ENCODE assay signal across 20 mouse cellular contexts in genomic region chrX:85199398-85199797, GRCm38 (mm10). TPM values are rescaled to one million over a fixed set of nuclear protein-coding genes. Genes with fewer than 3 reads are reported as not detected.
A peak's percentile ranks its signal among the peaks of the same experiment; 100 is the strongest.
DNase-seq lines count a peak whose midpoint lies in the region; ATAC-seq and TF ChIP-seq lines count a peak whose summit lies in the region.
"Had no signal": no experiment of that assay in that cellular context is flagged by ENCODE, and none has a peak within 500 bp of the region (broad histone marks: within the 10 kb centered on the region; RNA-seq: fewer than 3 reads in every experiment).

No protein-coding gene starts in this region.

- 67% methylated on average over 3 of the region's 3 CpGs for WGBS in hindbrain, embryonic 13.5 days
- 93% methylated on average over 3 of the region's 3 CpGs for WGBS in hindbrain, embryonic 11.5 days
- 58% methylated on average over 3 of the region's 3 CpGs for WGBS in limb, embryonic 14.5 days
- WGBS in limb, embryonic 10.5 days, result 93% methylated on average over 3 of the region's 3 CpGs

- no peaks in the 10 kb centered on the region for H3K4me1 ChIP-seq in hindbrain, embryonic 13.5 days (replicated peaks)
- no peaks in the 10 kb centered on the region for H3K4me1 ChIP-seq in hindbrain, embryonic 11.5 days (replicated peaks; ENCODE audit: control insufficient read depth, insufficient read depth, low read length)
- H3K4me1 ChIP-seq in limb, embryonic 14.5 days (ENCODE audit: control insufficient read depth, insufficient read depth, low read length), result no peaks in the 10 kb centered on the region
- peaks cover 9% of the 10 kb centered on the region for H3K4me1 ChIP-seq in limb, embryonic 10.5 days
- H3K4me1 ChIP-seq: heart, embryonic 10.5 days had no signal

- H3K4me3 ChIP-seq in hindbrain, embryonic 13.5 days, result no peak overlapping the region
- H3K4me3 ChIP-seq in hindbrain, embryonic 11.5 days (ENCODE audit: low read depth, low read length), result no peak overlapping the region
- H3K4me3 ChIP-seq in limb, embryonic 14.5 days (replicated peaks; ENCODE audit: low read length), result no peak overlapping the region
- no peak overlapping the region for H3K4me3 ChIP-seq in limb, embryonic 10.5 days
- H3K4me3 ChIP-seq in gastrocnemius, adult 2 months, result no peak overlapping the region
- H3K4me3 ChIP-seq: heart, embryonic 10.5 days had no signal

- no peaks in the 10 kb centered on the region for H3K9me3 ChIP-seq in hindbrain, embryonic 13.5 days
- no peaks in the 10 kb centered on the region for H3K9me3 ChIP-seq in hindbrain, embryonic 11.5 days (ENCODE audit: control insufficient read depth, low read length)
- H3K9me3 ChIP-seq in limb, embryonic 14.5 days (ENCODE audit: control insufficient read depth, low read length), result no peaks in the 10 kb centered on the region
- no peaks in the 10 kb centered on the region for H3K9me3 ChIP-seq in limb, embryonic 10.5 days (replicated peaks)
- H3K9me3 ChIP-seq: heart, embryonic 10.5 days had no signal

- no peaks in the 10 kb centered on the region for H3K36me3 ChIP-seq in hindbrain, embryonic 13.5 days
- no peaks in the 10 kb centered on the region for H3K36me3 ChIP-seq in hindbrain, embryonic 11.5 days (ENCODE audit: control insufficient read depth, insufficient read depth, low read length)
- no peaks in the 10 kb centered on the region for H3K36me3 ChIP-seq in limb, embryonic 14.5 days (ENCODE audit: control insufficient read depth, insufficient read depth, low read length)
- no peaks in the 10 kb centered on the region for H3K36me3 ChIP-seq in limb, embryonic 10.5 days
- H3K36me3 ChIP-seq: heart, embryonic 10.5 days had no signal

- H3K9ac ChIP-seq in hindbrain, embryonic 13.5 days, result no peak overlapping the region
- H3K9ac ChIP-seq in hindbrain, embryonic 11.5 days (ENCODE audit: low read depth, low read length), result no peak overlapping the region
- no peak overlapping the region for H3K9ac ChIP-seq in limb, embryonic 14.5 days (ENCODE audit: low read depth, low read length, severe bottlenecking)

- TF ChIP-seq POLR2A in limb, embryonic 14.5 days (IDR thresholded peaks at IDR 0.05; ENCODE audit: borderline replicate concordance, extremely low read depth, insufficient read depth, insufficient read length), result no peak

- no peaks in the 10 kb centered on the region for H3K27me3 ChIP-seq in hindbrain, embryonic 13.5 days
- no peaks in the 10 kb centered on the region for H3K27me3 ChIP-seq in hindbrain, embryonic 11.5 days (ENCODE audit: control insufficient read depth, insufficient read depth, low read length)
- no peaks in the 10 kb centered on the region for H3K27me3 ChIP-seq in limb, embryonic 14.5 days (ENCODE audit: control insufficient read depth, insufficient read depth, low read length)
- H3K27me3 ChIP-seq in limb, embryonic 10.5 days (ENCODE audit: low read depth, poor library complexity, severe bottlenecking), result no peaks in the 10 kb centered on the region

- H3K27ac ChIP-seq in hindbrain, embryonic 13.5 days, result no peak overlapping the region
- H3K27ac ChIP-seq in hindbrain, embryonic 11.5 days (ENCODE audit: low read depth, low read length), result no peak overlapping the region
- H3K27ac ChIP-seq in limb, embryonic 14.5 days (replicated peaks; ENCODE audit: low read depth, low read length), result no peak overlapping the region
- H3K27ac ChIP-seq in limb, embryonic 10.5 days, result no peak overlapping the region
- no peak overlapping the region for H3K27ac ChIP-seq in gastrocnemius, adult 2 months
- H3K27ac ChIP-seq: heart, embryonic 10.5 days had no signal

- no peak for TF ChIP-seq CTCF in gastrocnemius, adult 2 months (IDR thresholded peaks at IDR 0.05)

- ATAC-seq in hindbrain, embryonic 13.5 days (ENCODE audit: low FRiP score), result 0 out of 2 replicates have a peak, but pooled peaks have one; percentile 74
- no peak for ATAC-seq in hindbrain, embryonic 11.5 days (ENCODE audit: low FRiP score)
- ATAC-seq in limb, embryonic 14.5 days (ENCODE audit: low FRiP score, low read depth), result no peak
- ATAC-seq: CD4-positive, CD25-positive, alpha-beta regulatory T cell, adult 4 months; intestine, postnatal 0 days had no signal

- intact Hi-C loops in gastrocnemius, adult 2 months (cut with DNase I), result no loop called here

- H3K4me2 ChIP-seq in hindbrain, embryonic 13.5 days, result no peak overlapping the region
- no peak overlapping the region for H3K4me2 ChIP-seq in hindbrain, embryonic 11.5 days (replicated peaks; ENCODE audit: low read depth, low read length)
- no peak overlapping the region for H3K4me2 ChIP-seq in limb, embryonic 14.5 days (replicated peaks; ENCODE audit: low read depth, low read length, severe bottlenecking)

- no peak for DNase-seq in hindbrain, embryonic 11.5 days (ENCODE audit: low spot score)
- DNase-seq in limb, embryonic 14.5 days (ENCODE audit: low spot score), result peak; percentile 16
- no peak for DNase-seq in limb, embryonic 10.5 days (ENCODE audit: low spot score)
- DNase-seq in fat pad, adult 2 months (ENCODE audit: extremely low read depth, low read depth, low spot score), result peak; percentile 0
- peak; percentile 33 for DNase-seq in layer of hippocampus, adult 9-11 months
- DNase-seq in gastrocnemius, adult 2 months, result no peak
- DNase-seq: adrenal gland, postnatal 25 days; cerebellum, adult 11 months; gastrocnemius, postnatal 14 days; lung, postnatal 4 days; right cerebral cortex, postnatal 25 days; thymus, adult 18-20 months had no signal

RNA-seq across cellular contexts. Expression of gene Fthl17a, which starts 50.1 kb away (rescaled TPM):
- not detected in 2 replicates for polyA plus RNA-seq in hindbrain, embryonic 13.5 days (2015; fragmentation: Nextera tagmentation; extraction: Ambion mirVana)
- not detected in 2 replicates for polyA plus RNA-seq in hindbrain, embryonic 11.5 days (2014; fragmentation: Nextera tagmentation; extraction: Ambion mirVana)
- polyA plus RNA-seq in limb, embryonic 14.5 days (2012; rRNA removed), result 0.20 and 0.23 TPM in 2 replicates
- polyA plus RNA-seq in limb, embryonic 14.5 days (2014; fragmentation: Nextera tagmentation; extraction: Ambion mirVana), result not detected in 2 replicates
- polyA plus RNA-seq in limb, embryonic 10.5 days (2016; fragmentation: Nextera tagmentation; extraction: Ambion mirVana), result not detected in 2 replicates
- not detected for total RNA-seq in gastrocnemius, adult 2 months (2021)
- total RNA-seq: adrenal gland, postnatal 25 days; gastrocnemius, postnatal 14 days; heart, postnatal 25 days; layer of hippocampus, adult 18-20 months; left cerebral cortex, postnatal 36 days had no signal
- polyA plus RNA-seq: CD4-positive, CD25-positive, alpha-beta regulatory T cell, adult 4 months; heart, embryonic 10.5 days; intestine, postnatal 0 days; liver, embryonic 16.5 days had no signal

Comparison
In these comparisons a context has a peak if more than half of its experiments do, and no peak if none do; other contexts are left out.
1. DNase-seq: peak in limb, embryonic 14.5 days (single experiment), fat pad, adult 2 months (single experiment) and layer of hippocampus, adult 9-11 months (single experiment); none in hindbrain, embryonic 11.5 days (single experiment), limb, embryonic 10.5 days (single experiment) and gastrocnemius, adult 2 months (single experiment).